In genomic region chr5:124481714-124482113, GRCm38 (mm10) we compare ENCODE assay signal across 17 mouse cellular contexts.
"Had no signal": no experiment of that assay in that cellular context is flagged by ENCODE, and none has a peak within 500 bp of the region (broad histone marks: within the 10 kb centered on the region; RNA-seq: fewer than 3 reads in every experiment).

No protein-coding gene starts in this region.

- H3K27me3 ChIP-seq: liver, embryonic 13.5 days; midbrain, embryonic 12.5 days; midbrain, embryonic 15.5 days; neural tube, embryonic 12.5 days; neural tube, embryonic 15.5 days; stomach, embryonic 15.5 days had no signal

- ATAC-seq: midbrain, embryonic 15.5 days had no signal

- H3K36me3 ChIP-seq: liver, embryonic 13.5 days; midbrain, embryonic 12.5 days; midbrain, embryonic 15.5 days; neural tube, embryonic 12.5 days; neural tube, embryonic 15.5 days; stomach, embryonic 15.5 days had no signal

- H3K9me3 ChIP-seq: liver, embryonic 13.5 days; midbrain, embryonic 12.5 days; midbrain, embryonic 15.5 days; neural tube, embryonic 12.5 days; neural tube, embryonic 15.5 days; stomach, embryonic 15.5 days had no signal

- DNase-seq: kidney, adult 18-20 months; kidney, adult 9 months; kidney, postnatal 14 days; layer of hippocampus, postnatal 36 days; liver, embryonic 13.5 days; lung, postnatal 14 days; right cerebral cortex, adult 18-20 months; right cerebral cortex, postnatal 14 days; right cerebral cortex, postnatal 4 days; thymus, adult 2 months; thymus, postnatal 14 days; thymus, postnatal 4 days had no signal
